ENCODE assay signal across 8 mouse cellular contexts in the genomic region with DNA sequence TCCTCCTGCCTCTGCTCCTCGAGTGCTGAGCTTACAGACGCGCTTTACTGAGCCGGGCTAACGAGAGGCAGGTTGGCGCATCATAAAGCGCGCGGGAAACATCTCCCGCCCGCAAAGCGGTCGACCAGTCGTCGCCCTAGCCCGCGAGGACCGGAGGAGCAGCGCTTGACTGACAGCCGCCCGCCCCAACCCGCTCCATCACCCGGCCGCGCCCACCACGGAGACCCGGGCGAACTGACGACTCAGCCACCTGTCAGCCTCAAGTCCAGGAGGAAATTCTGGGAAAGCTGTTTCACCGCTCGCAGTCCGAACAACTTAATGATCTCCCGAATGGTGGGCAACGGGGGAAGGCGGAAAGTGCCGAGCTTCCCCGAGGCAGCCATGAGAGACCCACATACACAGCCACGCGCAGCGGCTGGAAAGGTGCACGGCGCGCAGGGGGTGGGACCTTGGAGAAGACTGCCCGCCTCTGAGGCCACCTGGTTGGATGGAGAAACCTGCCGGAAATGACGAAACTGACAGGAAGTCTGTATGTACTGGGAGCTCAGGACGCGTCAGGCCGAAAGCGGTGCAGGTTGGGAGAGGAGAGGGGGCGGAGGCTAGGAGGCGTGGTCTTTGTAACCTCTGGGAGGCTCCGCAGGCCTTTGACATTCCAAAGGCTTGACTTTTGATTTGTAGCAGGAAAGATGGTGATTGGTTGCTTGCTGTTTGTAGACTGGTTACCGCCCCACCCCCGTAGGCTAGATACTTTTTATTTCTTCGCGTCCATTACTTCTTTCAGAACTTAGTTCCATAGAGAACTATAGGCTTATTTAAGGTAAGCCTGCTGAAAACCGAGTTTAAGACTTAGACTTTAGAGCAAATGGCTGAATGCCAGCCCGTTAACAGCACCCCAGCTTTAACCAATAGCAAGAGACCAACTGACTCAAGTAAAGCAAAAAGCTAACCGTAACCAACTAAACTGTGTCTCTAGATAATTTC. TPM values are rescaled to one million over a fixed set of nuclear protein-coding genes. Genes with fewer than 3 reads are reported as not detected.
DNase-seq lines count a peak whose midpoint lies in the region; ATAC-seq lines count a peak whose summit lies in the region.

A gene (minus strand): TSS at position 451 of the 981 bp plus-strand sequence.

- H3K36me3 ChIP-seq in hindbrain, embryonic 14.5 days (replicated peaks; ENCODE audit: control insufficient read depth, insufficient read depth) = 0 out of 2 replicates have a peak, but pooled peaks cover 8% of the 10 kb centered on the region

- H3K27me3 ChIP-seq in hindbrain, embryonic 14.5 days (ENCODE audit: control insufficient read depth, insufficient read depth, low read length) = no peaks in the 10 kb centered on the region

- H3K9ac ChIP-seq in hindbrain, embryonic 14.5 days = peak within 1 kb of the TSS; percentile 69

- H3K4me1 ChIP-seq in hindbrain, embryonic 14.5 days (replicated peaks; ENCODE audit: control insufficient read depth, insufficient read depth, low read length) = peaks cover 12% of the 10 kb centered on the region

- peak; percentile 100 for DNase-seq in R1 (ENCODE audit: low read depth, low spot score)
- DNase-seq in cerebellum, postnatal 25 days = peak; percentile 97 to 98
- peak; percentile 94 to 95 for DNase-seq in frontal cortex, postnatal 25 days (ENCODE audit: low spot score in 2 of 2)
- DNase-seq in hindbrain, embryonic 14.5 days (ENCODE audit: low spot score) = peak; percentile 99
- peak; percentile 97 for DNase-seq in layer of hippocampus, postnatal 36 days
- DNase-seq in lung, postnatal 36 days = peak; percentile 99
- peak; percentile 100 for DNase-seq in retina, postnatal 1 day
- DNase-seq in urinary bladder, adult 18-20 months (ENCODE audit: low spot score in 2 of 2) = peak; percentile 96 to 97

- peak within 1 kb of the TSS; percentile 82 for H3K4me2 ChIP-seq in hindbrain, embryonic 14.5 days (replicated peaks)

- peak within 1 kb of the TSS; percentile 64 for H3K4me3 ChIP-seq in hindbrain, embryonic 14.5 days (replicated peaks; ENCODE audit: low read length)

- ATAC-seq in hindbrain, embryonic 14.5 days (ENCODE audit: low FRiP score) = peak; percentile 100

- H3K9me3 ChIP-seq in hindbrain, embryonic 14.5 days (ENCODE audit: control insufficient read depth, low read length) = no peaks in the 10 kb centered on the region

- 1% methylated on average over 60 of the region's 60 CpGs for WGBS in hindbrain, embryonic 14.5 days

- H3K27ac ChIP-seq in hindbrain, embryonic 14.5 days = peak within 1 kb of the TSS; percentile 92

RNA-seq across cellular contexts. Expression of the gene that starts here (rescaled TPM):
- polyA plus RNA-seq in hindbrain, embryonic 14.5 days (2014; fragmentation: Nextera tagmentation; extraction: Ambion mirVana) = 14.1 and 15.1 TPM in 2 replicates
- 1 to 10 TPM; 5.9 TPM for total RNA-seq in layer of hippocampus, postnatal 36 days (2021)

Comparison
In these comparisons a context has a peak if more than half of its experiments do, and no peak if none do; other contexts are left out.
1. Peak in every context shown above with its lines: DNase-seq, ATAC-seq, H3K4me3 ChIP-seq and H3K27ac ChIP-seq.